Mouse (Mus musculus) midbrain, embryonic 15.5 days (tissue): Measurements from ENCODE around the gene Nmnat2. TPM values are rescaled to one million over a fixed set of nuclear protein-coding genes. Genes with fewer than 3 reads are reported as not detected.
A peak's percentile ranks its signal among the peaks of the same experiment; 100 is the strongest.
"Not testable (repeated sequence)": the region's sequence is repeated elsewhere in the genome, so short reads cannot be mapped to it uniquely, and the experiment has no call there.

Source experiments
- ATAC-seq: fragments of 200-750 bp; cut with Nextera tagmentation; replicated peaks from 2 replicates; pipeline ENCODE4 v1.8.0; 2017; ENCODE audit warnings: moderate TSS enrichment
- H3K27ac ChIP-seq: fragments of 300-500 bp; sonication (generic); 2 replicates; pipeline ENCODE4 v1.5.1; 2015; ENCODE audit warnings: mild to moderate bottlenecking, inconsistent platforms
- H3K27me3 ChIP-seq: fragments of 300-500 bp; sonication (generic); replicated peaks from 2 replicates; pipeline ENCODE4 v1.6.1; 2015; ENCODE audit warnings: inconsistent platforms
- H3K36me3 ChIP-seq: fragments of 300-500 bp; sonication (generic); replicated peaks from 2 replicates; pipeline ENCODE4 v1.6.1; 2015; ENCODE audit warnings: inconsistent platforms
- H3K4me1 ChIP-seq: fragments of 300-500 bp; sonication (generic); 2 replicates; pipeline ENCODE4 v1.6.1; 2015; ENCODE audit warnings: inconsistent platforms
- H3K4me2 ChIP-seq: fragments of 300-500 bp; sonication (generic); 2 replicates; pipeline ENCODE4 v1.6.1; 2015; ENCODE audit warnings: inconsistent platforms, mild to moderate bottlenecking, moderate library complexity
- H3K4me3 ChIP-seq: fragments of 300-500 bp; sonication (generic); 2 replicates; pipeline ENCODE4 v1.5.1; 2015; ENCODE audit warnings: mild to moderate bottlenecking, inconsistent platforms
- H3K9ac ChIP-seq: fragments of 300-500 bp; sonication (generic); 2 replicates; pipeline ENCODE4 v1.6.1; 2015; ENCODE audit warnings: mild to moderate bottlenecking, inconsistent platforms
- H3K9me3 ChIP-seq: fragments of 300-500 bp; sonication (generic); 2 replicates; pipeline ENCODE4 v1.6.1; 2016; ENCODE audit warnings: inconsistent platforms
- WGBS: fragments of 180-500 bp; shearing (Covaris S2); methylation state at CpG from one replicate; pipeline ENCODE4 v1.1.7; 2015; ENCODE audit warnings: mixed read lengths; 5-methylcytosine and 5-hydroxymethylcytosine counted together
- polyA plus RNA-seq: library from polyadenylated mRNA; unstranded; fragments of >200 nt; fragmentation: Nextera tagmentation; extraction: Ambion mirVana; gene quantifications from 2 replicates; pipeline ENCODE4 v1.2.1, GENCODE M21; 2015

Nmnat2 gene
- polyA plus RNA-seq, 1 experiment from 2014 or later = 98.5 TPM

- Histone ChIP-seq H3K9ac (no peak overlapping the region), H3K27ac (no peak overlapping the region), H3K27me3 (peaks cover 13% of the 10 kb centered on the region), H3K4me3 (no peak overlapping the region), H3K36me3 (no peaks in the 10 kb centered on the region), H3K4me2 (no peak overlapping the region), H3K4me1 (peaks cover 17% of the 10 kb centered on the region), H3K9me3 (no peaks in the 10 kb centered on the region)
- whole genome bisulfite sequencing = 55% methylated on average over 16 of the region's 16 CpGs
- no peak for ATAC-seq
These were observed 116.8 kb downstream of the Nmnat2 start for GRCm38 (mm10) chr1:153071563-153071962.

GRCm38 (mm10) chr1:153071995-153072394 lies 117.2 kb downstream of the Nmnat2 start:
- Histone ChIP-seq H3K27ac (no peak overlapping the region), H3K9ac (no peak overlapping the region), H3K4me1 (peaks cover 17% of the 10 kb centered on the region), H3K27me3 (peaks cover 17% of the 10 kb centered on the region), H3K36me3 (no peaks in the 10 kb centered on the region), H3K4me3 (no peak overlapping the region), H3K4me2 (no peak overlapping the region), H3K9me3 (no peaks in the 10 kb centered on the region)
- ATAC-seq = no peak
- 49% methylated on average over 12 of the region's 12 CpGs for WGBS

DNA sequence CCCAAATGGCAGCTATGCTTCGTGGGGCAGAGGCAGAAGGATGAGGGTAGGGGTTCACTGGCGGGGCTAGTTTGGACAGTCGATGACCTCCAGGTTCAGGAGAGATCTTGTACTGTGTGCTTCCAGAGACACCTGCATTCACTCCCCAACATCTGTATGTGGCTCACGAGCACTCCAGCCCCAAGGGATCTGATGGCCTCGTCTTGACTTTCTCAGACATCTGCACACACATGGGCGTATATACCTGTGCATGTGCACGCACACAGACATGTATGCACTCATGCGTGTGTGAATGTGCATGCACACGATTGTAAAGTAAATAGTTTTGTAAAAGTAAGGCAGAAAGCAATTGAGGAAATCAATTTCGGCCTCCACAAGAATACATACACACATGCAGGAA lies 117.9 kb downstream of the Nmnat2 start:
- WGBS = 40% methylated on average over 10 of the region's 10 CpGs
- peak; percentile 25; the same call in 1 of the 2 replicates for ATAC-seq
- Histone ChIP-seq H3K4me2 (no peak overlapping the region), H3K27ac (no peak overlapping the region), H3K4me1 (peaks cover 17% of the 10 kb centered on the region), H3K4me3 (no peak overlapping the region), H3K9me3 (no peaks in the 10 kb centered on the region), H3K27me3 (peaks cover 17% of the 10 kb centered on the region), H3K9ac (no peak overlapping the region), H3K36me3 (no peaks in the 10 kb centered on the region)

DNA sequence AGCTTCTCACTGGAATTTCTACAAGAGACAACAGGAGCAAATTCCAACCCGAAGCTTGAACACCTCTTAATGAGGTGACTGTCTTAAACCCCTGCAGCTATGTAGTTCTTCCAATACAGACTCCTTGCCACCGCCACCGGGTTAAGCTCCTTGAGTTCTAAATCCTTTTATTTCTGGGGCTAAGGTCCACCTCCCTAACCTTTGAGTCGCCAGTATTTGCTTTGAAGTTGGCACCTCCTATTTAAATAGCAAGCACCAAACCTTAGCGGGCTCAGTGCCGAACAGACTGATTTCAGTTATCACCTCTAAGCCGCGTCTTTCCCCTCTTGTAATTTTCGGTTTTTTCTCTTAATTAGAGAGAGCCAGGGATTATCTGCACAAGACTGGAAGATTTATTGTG lies 118.6 kb downstream of the Nmnat2 start:
- H3K27ac ChIP-seq = no peak overlapping the region
- 12% methylated on average over 9 of the region's 9 CpGs for WGBS
- no peak for ATAC-seq
- H3K4me1 ChIP-seq = peaks cover 17% of the 10 kb centered on the region
- no peak overlapping the region for H3K9ac ChIP-seq
- no peak overlapping the region for H3K4me3 ChIP-seq
- H3K36me3 ChIP-seq = no peaks in the 10 kb centered on the region
- peaks cover 17% of the 10 kb centered on the region for H3K27me3 ChIP-seq
- H3K4me2 ChIP-seq = no peak overlapping the region
- H3K9me3 ChIP-seq = no peaks in the 10 kb centered on the region

DNA sequence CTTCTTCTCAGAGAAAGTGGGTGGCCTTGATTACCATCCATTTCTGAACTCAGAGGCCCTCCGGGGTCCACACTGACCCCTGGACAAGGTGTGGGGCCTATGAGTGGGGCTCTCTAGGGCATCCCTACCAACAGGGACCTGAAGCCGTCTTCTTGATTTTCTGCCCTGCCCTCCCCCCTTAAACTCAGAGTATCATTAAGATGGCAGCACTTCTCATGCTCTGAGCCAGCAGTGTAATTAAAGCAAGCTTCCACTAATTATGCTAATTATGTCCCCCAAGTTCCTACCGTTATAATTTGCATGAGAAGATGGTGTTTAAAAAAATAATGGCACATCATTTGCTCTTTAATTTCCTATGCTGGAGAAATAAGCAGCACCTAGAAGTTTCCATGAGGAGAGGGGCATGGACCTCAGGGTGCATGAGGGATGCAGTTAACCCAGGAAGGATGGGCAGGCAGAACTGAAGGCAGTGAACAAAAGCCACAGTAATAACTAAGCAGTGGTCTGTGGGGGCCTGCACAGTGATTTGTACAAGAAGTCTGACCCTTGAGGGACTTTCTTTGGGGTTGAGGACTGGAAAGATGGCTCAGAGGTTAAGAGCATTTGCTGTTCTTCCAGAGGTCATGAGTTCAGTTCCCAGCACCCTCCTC lies 120.4 kb downstream of the Nmnat2 start:
- WGBS = 75% methylated on average over 3 of the region's 3 CpGs
- Histone ChIP-seq H3K36me3 (no peaks in the 10 kb centered on the region), H3K9me3 (no peaks in the 10 kb centered on the region), H3K4me3 (no peak overlapping the region), H3K9ac (no peak overlapping the region), H3K4me1 (peaks cover 17% of the 10 kb centered on the region), H3K27me3 (peaks cover 17% of the 10 kb centered on the region), H3K27ac (no peak overlapping the region), H3K4me2 (no peak overlapping the region)
- ATAC-seq = no peak

- Histone ChIP-seq H3K9ac (no peak overlapping the region), H3K9me3 (no peaks in the 10 kb centered on the region), H3K4me2 (no peak overlapping the region), H3K4me3 (no peak overlapping the region), H3K36me3 (no peaks in the 10 kb centered on the region), H3K27me3 (peaks cover 17% of the 10 kb centered on the region), H3K27ac (no peak overlapping the region), H3K4me1 (peaks cover 17% of the 10 kb centered on the region)
- 43% methylated on average over 6 of the region's 6 CpGs for WGBS
- ATAC-seq = no peak
These were observed 121.2 kb downstream of the Nmnat2 start for GRCm38 (mm10) chr1:153075955-153076354.

DNA sequence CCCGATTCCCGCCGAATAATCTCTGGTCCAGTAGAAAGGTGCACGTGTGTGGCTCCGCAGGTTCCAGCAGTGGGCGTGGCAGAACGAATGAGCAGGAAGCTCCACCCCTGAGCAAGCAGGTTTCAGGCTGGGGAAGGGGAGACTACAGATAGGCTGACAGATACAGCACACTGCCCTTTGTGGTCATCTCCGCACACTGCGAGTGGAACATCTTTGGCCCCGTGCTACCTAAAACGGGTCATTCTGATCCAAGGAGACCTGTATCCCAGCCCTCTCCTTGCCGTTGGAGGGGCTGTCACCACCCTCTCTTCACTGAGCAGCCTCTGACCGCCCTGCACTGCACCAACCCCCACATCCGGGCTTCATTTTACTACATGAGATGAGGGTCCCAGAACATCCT lies 128.4 kb downstream of the Nmnat2 start:
- not testable (repeated sequence) for H3K27me3 ChIP-seq, ATAC-seq, H3K9ac ChIP-seq, H3K4me3 ChIP-seq, H3K27ac ChIP-seq, H3K36me3 ChIP-seq, H3K4me1 ChIP-seq, H3K9me3 ChIP-seq, H3K4me2 ChIP-seq
- 89% methylated on average over 9 of the region's 14 CpGs for WGBS

DNA sequence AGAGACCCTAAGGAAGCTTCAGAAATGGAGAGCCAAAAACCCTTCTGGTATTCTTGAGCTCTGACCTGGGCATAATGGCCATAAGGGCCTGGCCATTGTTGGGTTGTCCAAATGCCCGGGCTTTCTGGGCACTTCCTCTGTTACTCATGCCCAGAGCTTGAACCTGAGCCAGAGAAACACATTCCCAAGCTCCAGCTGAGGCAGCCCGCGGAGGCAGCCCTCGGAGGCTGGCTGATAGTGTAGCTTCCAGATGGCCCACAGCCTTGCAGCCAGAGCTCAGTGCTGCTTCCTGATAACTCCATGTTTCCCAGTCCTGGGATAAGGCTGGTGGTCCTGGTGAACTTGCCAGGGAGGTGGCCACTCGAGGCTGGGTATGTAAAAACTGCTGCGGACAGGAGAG lies 129.4 kb downstream of the Nmnat2 start:
- H3K4me2 ChIP-seq = no peak overlapping the region
- H3K27ac ChIP-seq = no peak overlapping the region
- no peaks in the 10 kb centered on the region for H3K27me3 ChIP-seq
- no peaks in the 10 kb centered on the region for H3K4me1 ChIP-seq
- no peaks in the 10 kb centered on the region for H3K9me3 ChIP-seq
- no peak overlapping the region for H3K4me3 ChIP-seq
- 67% methylated on average over 6 of the region's 6 CpGs for WGBS
- H3K36me3 ChIP-seq = 0 out of 2 replicates have a peak, but pooled peaks cover 5% of the 10 kb centered on the region
- ATAC-seq = no peak
- H3K9ac ChIP-seq = no peak overlapping the region

- Histone ChIP-seq H3K4me1 (no peaks in the 10 kb centered on the region), H3K36me3 (0 out of 2 replicates have a peak, but pooled peaks cover 5% of the 10 kb centered on the region), H3K9ac (no peak overlapping the region), H3K9me3 (no peaks in the 10 kb centered on the region), H3K27ac (no peak overlapping the region), H3K4me2 (no peak overlapping the region), H3K4me3 (no peak overlapping the region), H3K27me3 (no peaks in the 10 kb centered on the region)
- WGBS = 93% methylated on average over 5 of the region's 5 CpGs
- ATAC-seq = no peak
These were observed 130.4 kb downstream of the Nmnat2 start for GRCm38 (mm10) chr1:153085198-153085597.

DNA sequence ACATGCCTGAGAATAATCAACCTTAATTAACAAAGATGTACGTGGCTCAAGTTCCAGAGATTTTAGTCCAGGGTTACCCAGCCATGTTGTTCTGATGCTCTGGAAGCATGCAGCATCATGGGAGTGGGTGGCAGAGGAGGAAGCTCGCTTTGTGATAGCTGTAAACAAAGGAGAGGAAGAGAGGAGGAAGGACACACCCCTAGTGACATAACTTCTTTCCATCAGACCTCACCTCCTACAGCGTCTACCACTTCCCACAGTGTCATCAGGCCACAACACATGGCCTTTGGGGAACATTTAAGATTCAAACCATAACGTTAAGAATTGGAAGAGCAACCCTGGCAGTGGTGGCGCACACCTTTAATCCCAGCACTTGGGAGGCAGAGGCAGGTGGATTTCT lies 133.0 kb downstream of the Nmnat2 start:
- ATAC-seq = no peak
- no peak overlapping the region for H3K4me2 ChIP-seq
- no peak overlapping the region for H3K4me3 ChIP-seq
- H3K27ac ChIP-seq = no peak overlapping the region
- H3K36me3 ChIP-seq = 0 out of 2 replicates have a peak, but pooled peaks cover 5% of the 10 kb centered on the region
- no peaks in the 10 kb centered on the region for H3K9me3 ChIP-seq
- H3K27me3 ChIP-seq = no peaks in the 10 kb centered on the region
- no peak overlapping the region for H3K9ac ChIP-seq
- WGBS = 87% methylated on average over 5 of the region's 5 CpGs
- no peaks in the 10 kb centered on the region for H3K4me1 ChIP-seq

GRCm38 (mm10) chr1:153090081-153090480 lies 135.3 kb downstream of the Nmnat2 start:
- Histone ChIP-seq H3K4me3 (no peak overlapping the region), H3K27ac (no peak overlapping the region), H3K4me2 (no peak overlapping the region), H3K9ac (no peak overlapping the region), H3K36me3 (no peaks in the 10 kb centered on the region), H3K9me3 (no peaks in the 10 kb centered on the region), H3K27me3 (peaks cover 3% of the 10 kb centered on the region; the same call in 1 of the 2 replicates), H3K4me1 (no peaks in the 10 kb centered on the region)
- WGBS = 76% methylated on average over 2 of the region's 2 CpGs
- ATAC-seq = no peak

GRCm38 (mm10) chr1:153090807-153091206 lies 136.0 kb downstream of the Nmnat2 start:
- ATAC-seq = no peak
- Histone ChIP-seq H3K4me2 (no peak overlapping the region), H3K27ac (no peak overlapping the region), H3K9me3 (no peaks in the 10 kb centered on the region), H3K9ac (no peak overlapping the region), H3K4me1 (no peaks in the 10 kb centered on the region), H3K27me3 (peaks cover 3% of the 10 kb centered on the region; the same call in 1 of the 2 replicates), H3K36me3 (no peaks in the 10 kb centered on the region), H3K4me3 (no peak overlapping the region)
- 91% methylated on average over 4 of the region's 4 CpGs for WGBS
